Mouse (Mus musculus) kidney, adult 2 months (tissue): ENCODE data around the gene Zbtb38.

Experiments used
- CTCF ChIP-seq: fragments of 200-500 bp; conservative IDR thresholded peaks from 2 replicates; pipeline ENCODE4 v1.5.1; 2011; ENCODE audit warnings: low read depth, mild to moderate bottlenecking, control low read depth, low read length, moderate library complexity, mixed read lengths; ENCODE audit not compliant: insufficient read depth, insufficient read length
- POLR2A ChIP-seq: fragments of 200-500 bp; IDR thresholded peaks from one replicate; pipeline ENCODE4 v1.6.1; 2011; ENCODE audit warnings: low read depth, low read length, control low read depth

GRCm38 (mm10) chr9:96696141-96696561 lies 56.5 kb downstream of the Zbtb38 start:
- no peak for TF ChIP-seq POLR2A
- TF ChIP-seq CTCF: no peak
